Mouse (Mus musculus): ENCODE results near the gene Ifna7. TPM values are rescaled to one million over a fixed set of nuclear protein-coding genes. Genes with fewer than 3 reads are reported as not detected.

The Ifna7 gene
- not detected for total RNA-seq (2023)

DNA sequence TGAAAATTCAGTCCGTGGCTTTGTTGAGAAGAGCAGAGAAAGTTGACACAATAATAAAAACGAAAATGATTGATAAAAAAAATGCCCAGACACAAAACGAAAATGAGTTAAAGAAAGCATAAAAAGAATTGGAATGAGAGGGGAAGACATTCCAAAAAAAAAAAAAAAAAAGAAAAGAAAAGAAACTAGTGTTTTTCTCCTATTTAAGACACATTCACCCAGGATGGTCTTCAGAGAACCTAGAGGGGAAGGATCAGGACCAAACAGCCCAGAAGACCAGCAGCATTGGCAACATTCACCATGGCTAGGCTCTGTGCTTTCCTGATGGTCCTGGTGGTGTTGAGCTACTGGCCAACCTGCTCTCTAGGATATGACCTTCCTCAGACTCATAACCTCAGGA lies at the start of gene Ifna7:
Ifna7 (plus strand) TSS at position 301 of the 400 bp plus-strand sequence.

GRCm38 (mm10) chr4:88773534-88773933 lies 42.5 kb upstream of the Ifna7 start, which contains the start of gene Gm13290:
Gene Gm13290, plus strand, starts transcription at chr4:88773834.

DNA sequence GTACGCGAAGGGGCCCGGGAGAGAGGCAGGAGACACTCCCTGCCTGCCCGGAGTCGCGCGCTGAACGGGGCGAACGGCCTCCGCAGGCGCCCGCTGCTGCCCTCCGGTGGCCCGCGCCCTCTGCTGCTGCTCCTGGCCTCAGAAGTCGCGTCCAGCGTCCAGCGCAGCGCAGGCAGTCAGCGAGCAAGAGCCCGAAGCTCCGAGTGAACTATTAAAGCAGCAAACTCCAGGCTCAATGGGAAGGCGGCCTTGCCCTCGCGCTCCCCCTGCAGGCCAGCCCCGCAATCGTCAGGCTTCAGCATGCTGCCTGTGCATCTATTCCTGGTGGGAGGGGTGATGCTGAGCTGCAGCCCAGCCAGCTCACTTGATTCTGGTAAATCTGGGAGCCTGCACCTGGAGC lies 39.4 kb upstream of the Ifna7 start, which contains the start of gene Gm13289:
Gm13289 (plus strand) TSS at position 301 of the 400 bp plus-strand sequence.

DNA sequence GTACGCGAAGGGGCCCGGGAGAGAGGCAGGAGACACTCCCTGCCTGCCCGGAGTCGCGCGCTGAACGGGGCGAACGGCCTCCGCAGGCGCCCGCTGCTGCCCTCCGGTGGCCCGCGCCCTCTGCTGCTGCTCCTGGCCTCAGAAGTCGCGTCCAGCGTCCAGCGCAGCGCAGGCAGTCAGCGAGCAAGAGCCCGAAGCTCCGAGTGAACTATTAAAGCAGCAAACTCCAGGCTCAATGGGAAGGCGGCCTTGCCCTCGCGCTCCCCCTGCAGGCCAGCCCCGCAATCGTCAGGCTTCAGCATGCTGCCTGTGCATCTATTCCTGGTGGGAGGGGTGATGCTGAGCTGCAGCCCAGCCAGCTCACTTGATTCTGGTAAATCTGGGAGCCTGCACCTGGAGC lies 36.5 kb upstream of the Ifna7 start, which contains the start of gene Gm13272:
Gm13272 (plus strand) TSS at position 301 of the 400 bp plus-strand sequence.

DNA sequence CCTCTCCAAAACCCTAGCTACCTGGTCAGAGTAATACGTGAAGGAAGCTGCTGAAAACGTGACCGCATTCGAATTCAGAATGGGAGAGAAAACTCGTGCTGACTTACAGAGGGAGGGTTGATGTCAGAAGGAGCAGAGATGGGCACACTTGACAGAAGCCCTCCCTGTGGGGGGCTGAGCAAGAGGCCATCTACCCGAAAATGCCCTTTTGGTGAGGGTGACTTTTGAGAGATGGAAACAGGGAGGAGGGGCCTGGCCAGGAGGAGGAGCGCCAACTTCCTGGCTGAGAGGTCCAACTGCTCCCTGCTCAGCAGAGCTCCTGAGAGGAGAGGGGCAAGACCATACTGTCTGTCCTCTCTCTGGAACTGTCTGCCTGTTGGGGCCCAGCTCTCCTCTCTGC lies 34.2 kb upstream of the Ifna7 start, which contains the start of gene Ifnz:
Ifnz (plus strand) TSS at position 301 of the 400 bp plus-strand sequence.

DNA sequence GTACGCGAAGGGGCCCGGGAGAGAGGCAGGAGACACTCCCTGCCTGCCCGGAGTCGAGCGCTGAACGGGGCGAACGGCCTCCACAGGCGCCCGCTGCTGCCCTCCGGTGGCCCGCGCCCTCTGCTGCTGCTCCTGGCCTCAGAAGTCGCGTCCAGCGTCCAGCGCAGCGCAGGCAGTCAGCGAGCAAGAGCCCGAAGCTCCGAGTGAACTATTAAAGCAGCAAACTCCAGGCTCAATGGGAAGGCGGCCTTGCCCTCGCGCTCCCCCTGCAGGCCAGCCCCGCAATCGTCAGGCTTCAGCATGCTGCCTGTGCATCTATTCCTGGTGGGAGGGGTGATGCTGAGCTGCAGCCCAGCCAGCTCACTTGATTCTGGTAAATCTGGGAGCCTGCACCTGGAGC lies 30.6 kb upstream of the Ifna7 start, which contains the start of gene Gm13276:
Gm13276 (plus strand) TSS at position 301 of the 400 bp plus-strand sequence.

GRCm38 (mm10) chr4:88788402-88788801 lies 27.6 kb upstream of the Ifna7 start, which contains the start of gene Gm13277:
Gene Gm13277, plus strand, starts transcription at chr4:88788632.

GRCm38 (mm10) chr4:88791250-88791649 lies 24.8 kb upstream of the Ifna7 start, which contains the start of gene Gm13278:
Gene Gm13278, plus strand, starts transcription at chr4:88791550.

DNA sequence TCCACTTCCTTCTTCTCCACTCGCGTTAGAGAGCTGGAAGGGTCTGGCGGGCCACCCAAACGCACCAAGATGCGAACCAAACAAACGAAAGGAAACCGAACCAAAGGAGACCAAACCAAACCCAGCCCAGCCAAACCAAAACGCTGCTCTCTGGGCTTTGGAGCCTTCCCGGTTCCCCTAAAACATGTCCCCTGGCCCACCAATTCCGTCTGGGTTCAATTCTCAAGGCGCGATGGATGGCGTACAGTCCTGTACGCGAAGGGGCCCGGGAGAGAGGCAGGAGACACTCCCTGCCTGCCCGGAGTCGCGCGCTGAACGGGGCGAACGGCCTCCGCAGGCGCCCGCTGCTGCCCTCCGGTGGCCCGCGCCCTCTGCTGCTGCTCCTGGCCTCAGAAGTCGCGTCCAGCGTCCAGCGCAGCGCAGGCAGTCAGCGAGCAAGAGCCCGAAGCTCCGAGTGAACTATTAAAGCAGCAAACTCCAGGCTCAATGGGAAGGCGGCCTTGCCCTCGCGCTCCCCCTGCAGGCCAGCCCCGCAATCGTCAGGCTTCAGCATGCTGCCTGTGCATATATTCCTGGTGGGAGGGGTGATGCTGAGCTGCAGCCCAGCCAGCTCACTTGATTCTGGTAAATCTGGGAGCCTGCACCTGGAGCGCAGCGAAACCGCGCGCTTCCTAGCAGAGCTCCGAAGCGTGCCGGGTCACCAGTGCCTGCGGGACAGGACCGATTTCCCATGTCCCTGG lies 21.9 kb upstream of the Ifna7 start, which contains the start of gene Gm13275:
Gm13275 (plus strand) TSS at position 552 of the 740 bp plus-strand sequence.

GRCm38 (mm10) chr4:88797097-88797496 lies 18.9 kb upstream of the Ifna7 start, which contains the start of gene Gm13279:
Gene Gm13279, plus strand, starts transcription at chr4:88797397.

DNA sequence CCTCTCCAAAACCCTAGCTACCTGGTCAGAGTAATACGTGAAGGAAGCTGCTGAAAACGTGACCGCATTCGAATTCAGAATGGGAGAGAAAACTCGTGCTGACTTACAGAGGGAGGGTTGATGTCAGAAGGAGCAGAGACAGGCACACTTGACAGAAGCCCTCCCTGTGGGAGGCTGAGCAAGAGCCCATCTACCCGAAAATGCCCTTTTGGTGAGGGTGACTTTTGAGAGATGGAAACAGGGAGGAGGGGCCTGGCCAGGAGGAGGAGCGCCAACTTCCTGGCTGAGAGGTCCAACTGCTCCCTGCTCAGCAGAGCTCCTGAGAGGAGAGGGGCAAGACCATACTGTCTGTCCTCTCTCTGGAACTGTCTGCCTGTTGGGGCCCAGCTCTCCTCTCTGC lies 16.7 kb upstream of the Ifna7 start, which contains the start of gene Gm13285:
Gm13285 (plus strand) TSS at position 301 of the 400 bp plus-strand sequence.

DNA sequence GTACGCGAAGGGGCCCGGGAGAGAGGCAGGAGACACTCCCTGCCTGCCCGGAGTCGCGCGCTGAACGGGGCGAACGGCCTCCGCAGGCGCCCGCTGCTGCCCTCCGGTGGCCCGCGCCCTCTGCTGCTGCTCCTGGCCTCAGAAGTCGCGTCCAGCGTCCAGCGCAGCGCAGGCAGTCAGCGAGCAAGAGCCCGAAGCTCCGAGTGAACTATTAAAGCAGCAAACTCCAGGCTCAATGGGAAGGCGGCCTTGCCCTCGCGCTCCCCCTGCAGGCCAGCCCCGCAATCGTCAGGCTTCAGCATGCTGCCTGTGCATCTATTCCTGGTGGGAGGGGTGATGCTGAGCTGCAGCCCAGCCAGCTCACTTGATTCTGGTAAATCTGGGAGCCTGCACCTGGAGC lies 13.1 kb upstream of the Ifna7 start, which contains the start of gene Gm13287:
Gm13287 (plus strand) TSS at position 301 of the 400 bp plus-strand sequence.

GRCm38 (mm10) chr4:88805231-88805630 lies 10.8 kb upstream of the Ifna7 start, which contains the start of gene Gm13288:
Gene Gm13288, plus strand, starts transcription at chr4:88805531.

GRCm38 (mm10) chr4:88819659-88820058 lies 3.6 kb downstream of the Ifna7 start, which contains the start of gene Ifna11:
Gene Ifna11, plus strand, starts transcription at chr4:88819959.

GRCm38 (mm10) chr4:88827116-88827515 lies 11.1 kb downstream of the Ifna7 start, which contains the start of gene Ifna6:
Gene Ifna6, plus strand, starts transcription at chr4:88827416.

GRCm38 (mm10) chr4:88835225-88835624 lies 19.2 kb downstream of the Ifna7 start, which contains the start of gene Ifna5:
Gene Ifna5, plus strand, starts transcription at chr4:88835525.

DNA sequence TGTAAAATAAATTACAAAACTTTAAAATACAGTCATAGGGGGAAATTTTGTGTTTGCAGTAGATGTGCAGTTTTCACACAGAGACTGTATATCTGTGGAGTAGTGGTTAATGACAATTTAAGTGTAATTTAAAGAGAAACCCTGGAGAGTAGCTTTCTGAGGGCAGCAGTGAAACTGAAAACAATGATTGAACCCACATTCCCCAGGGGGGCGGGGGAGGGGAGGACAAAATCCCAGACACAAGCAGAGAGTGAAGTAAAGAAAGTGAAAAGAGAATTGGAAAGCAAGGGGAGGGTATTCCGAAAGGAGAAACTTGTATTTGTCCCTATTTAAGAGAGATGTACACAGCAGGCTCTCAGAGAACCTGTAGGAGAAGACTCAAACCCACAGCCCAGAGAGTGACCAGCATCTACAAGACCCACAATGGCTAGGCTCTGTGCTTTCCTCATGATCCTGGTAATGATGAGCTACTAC lies 25.4 kb downstream of the Ifna7 start, which contains the start of gene Ifna4:
Ifna4 (plus strand) TSS at position 424 of the 474 bp plus-strand sequence.

GRCm38 (mm10) chr4:88849698-88850097 lies 33.7 kb downstream of the Ifna7 start, which contains the start of gene Ifna1:
Gene Ifna1, plus strand, starts transcription at chr4:88850087.

Other genes starting within 250 kb of the Ifna7 start
- not detected for gene Ifna14, start 244.4 kb upstream of the Ifna7 start, total RNA-seq (2023)
- gene Ifna9, start 223.8 kb upstream of the Ifna7 start, total RNA-seq (2023), result not detected
- gene Ifna12, start 212.9 kb upstream of the Ifna7 start, total RNA-seq (2023), result not detected
- gene C87499, start 181.8 kb upstream of the Ifna7 start, total RNA-seq (2023), result not detected
- gene Ifna13, start 171.8 kb upstream of the Ifna7 start, total RNA-seq (2023), result not detected
- gene Ifna16, start 139.3 kb upstream of the Ifna7 start, total RNA-seq (2023), result not detected
- gene Ifna2, start 132.3 kb upstream of the Ifna7 start, total RNA-seq (2023), result not detected
- gene Ifnab, start 124.9 kb upstream of the Ifna7 start, total RNA-seq (2023), result not detected
- gene Gm26566, start 94.4 kb upstream of the Ifna7 start, total RNA-seq (2023), result under 1 TPM; 0.37 to 0.58 TPM
- gene Klhl9, start 93.8 kb upstream of the Ifna7 start, total RNA-seq (2023), result 10 to 100 TPM; 49.2 to 57.1 TPM
- not detected for gene Gm13271, start 61.4 kb upstream of the Ifna7 start, total RNA-seq (2023)
- not detected for gene Gm13283, start 56.1 kb upstream of the Ifna7 start, total RNA-seq (2023)
- under 1 TPM in 1 of 2 experiments, not detected in 1; 0.38 TPM for gene Gm13290, start 42.4 kb upstream of the Ifna7 start, total RNA-seq (2023)
- not detected for gene Gm13289, start 39.3 kb upstream of the Ifna7 start, total RNA-seq (2023)
- gene Gm13272, start 36.4 kb upstream of the Ifna7 start, total RNA-seq (2023), result not detected
- not detected for gene Ifnz, start 34.1 kb upstream of the Ifna7 start, total RNA-seq (2023)
- not detected for gene Gm13276, start 30.5 kb upstream of the Ifna7 start, total RNA-seq (2023)
- not detected for gene Gm13277, start 27.6 kb upstream of the Ifna7 start, total RNA-seq (2023)
- not detected for gene Gm13278, start 24.7 kb upstream of the Ifna7 start, total RNA-seq (2023)
- gene Gm13275, start 21.7 kb upstream of the Ifna7 start, total RNA-seq (2023), result not detected
- not detected for gene Gm13279, start 18.8 kb upstream of the Ifna7 start, total RNA-seq (2023)
- under 1 TPM in 1 of 2 experiments, not detected in 1; 0.36 TPM for gene Gm13285, start 16.6 kb upstream of the Ifna7 start, total RNA-seq (2023)
- not detected for gene Gm13287, start 13.0 kb upstream of the Ifna7 start, total RNA-seq (2023)
- not detected for gene Gm13288, start 10.7 kb upstream of the Ifna7 start, total RNA-seq (2023)
- gene Ifna11, start 3.7 kb downstream of the Ifna7 start, total RNA-seq (2023), result not detected
- gene Ifna6, start 11.2 kb downstream of the Ifna7 start, total RNA-seq (2023), result not detected
- gene Ifna5, start 19.3 kb downstream of the Ifna7 start, total RNA-seq (2023), result not detected
- not detected for gene Ifna4, start 25.6 kb downstream of the Ifna7 start, total RNA-seq (2023)
- not detected for gene Ifna1, start 33.9 kb downstream of the Ifna7 start, total RNA-seq (2023)
- not detected for gene Ifne, start 64.0 kb downstream of the Ifna7 start, total RNA-seq (2023)